Mouse (Mus musculus): ENCODE measurements around the gene Ovol2.

Ovol2 gene

DNA sequence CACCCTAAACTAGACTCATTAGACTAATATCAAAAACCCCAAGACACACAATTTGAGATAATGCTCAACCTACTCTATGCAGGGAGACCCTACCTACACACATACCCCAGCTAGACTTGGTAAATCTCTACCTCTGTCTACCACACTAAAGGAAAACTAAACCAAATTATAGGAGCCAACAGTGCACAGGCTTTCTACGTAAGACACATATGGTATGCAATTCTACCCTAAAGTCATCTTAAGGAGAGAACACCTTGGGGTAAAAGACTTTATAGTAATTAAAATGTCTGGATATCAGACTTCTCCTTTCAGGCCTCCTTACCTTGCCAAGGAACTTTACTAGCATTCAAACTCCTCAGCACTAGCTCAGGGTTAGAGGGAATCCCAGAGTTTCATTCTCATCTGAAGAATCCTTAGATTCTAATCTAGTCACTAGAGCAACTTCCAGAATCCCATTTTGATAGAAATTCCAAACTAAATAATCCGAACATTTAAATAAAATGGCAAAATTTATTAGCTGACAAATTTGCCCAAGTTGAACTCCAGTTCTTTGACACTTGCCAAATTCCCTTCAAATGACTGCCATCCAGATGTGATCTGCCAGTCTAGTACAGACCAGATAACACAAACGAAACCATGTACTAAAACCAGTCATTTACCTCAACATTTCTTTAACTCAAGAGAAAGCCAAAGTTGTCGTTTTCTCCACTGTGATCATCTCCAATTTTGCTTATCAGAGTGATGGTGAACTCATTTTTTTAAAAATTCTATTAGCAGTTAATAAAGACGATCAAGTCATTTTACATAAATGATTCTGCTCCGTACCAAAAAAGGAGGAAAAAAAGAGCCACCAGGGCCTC lies 63.3 kb downstream of the Ovol2 start:
- DNase-seq (ENCODE audit: low spot score in 2 of 2), result no peak

GRCm38 (mm10) chr2:144267731-144268015 lies 64.3 kb downstream of the Ovol2 start:
- no peak for DNase-seq (ENCODE audit: low spot score in 2 of 2)

DNA sequence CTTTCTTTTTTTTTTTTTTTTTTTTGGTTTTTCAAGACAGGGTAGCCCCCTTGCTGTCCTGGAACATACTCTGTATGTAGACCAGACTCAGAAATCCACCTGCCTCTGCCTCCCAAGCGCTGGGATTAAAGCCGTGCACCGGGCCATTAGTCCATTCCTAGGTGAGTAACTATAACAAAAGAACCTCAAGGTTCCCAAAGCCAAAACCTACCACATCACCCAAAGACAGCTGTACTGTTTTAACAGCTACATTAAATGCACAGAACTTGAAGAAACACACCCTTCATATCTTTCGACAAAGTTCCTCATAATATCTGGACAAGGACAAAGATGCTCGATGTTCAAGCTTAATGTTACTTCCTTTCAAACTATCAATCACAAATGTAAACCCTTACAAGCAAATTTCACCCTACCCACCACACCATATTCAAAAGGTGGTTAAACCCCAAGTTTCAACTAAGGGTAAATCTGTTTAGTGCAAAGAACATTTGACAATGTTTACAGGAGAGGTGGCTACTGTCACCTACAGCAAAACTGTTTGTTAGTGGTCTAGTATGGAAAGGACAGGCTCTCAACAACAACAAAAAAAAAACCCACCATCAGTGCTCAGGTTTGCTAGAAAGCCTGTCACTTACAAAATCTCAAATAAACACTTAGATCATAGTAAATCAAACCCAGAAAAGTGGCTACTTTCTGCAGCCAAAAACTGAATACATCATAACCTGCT lies 64.8 kb downstream of the Ovol2 start:
- no peak for DNase-seq (ENCODE audit: low spot score in 2 of 2)

- no peak for DNase-seq (ENCODE audit: low spot score in 2 of 2)
These were observed 65.8 kb downstream of the Ovol2 start for GRCm38 (mm10) chr2:144265916-144266683.

DNA sequence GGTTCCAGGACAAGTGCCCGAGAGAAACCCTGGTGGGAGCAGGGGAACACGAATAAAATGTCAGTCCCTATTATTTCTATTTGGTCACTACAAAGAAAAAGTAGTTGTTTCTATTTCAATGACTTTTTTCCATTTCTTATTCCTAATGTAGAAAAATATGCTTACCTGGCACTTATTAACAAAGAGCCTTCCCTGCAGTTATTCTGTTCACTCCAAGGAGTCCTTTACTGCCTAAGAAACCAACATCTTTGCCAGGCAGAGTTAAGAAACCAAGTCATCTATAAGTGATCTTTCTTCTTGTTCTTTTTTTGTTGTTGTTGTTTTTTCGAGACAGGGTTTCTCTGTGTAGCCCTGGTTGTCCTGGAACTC lies 66.8 kb downstream of the Ovol2 start:
- no peak for DNase-seq (ENCODE audit: low spot score in 2 of 2)

GRCm38 (mm10) chr2:144264398-144265119 lies 67.4 kb downstream of the Ovol2 start:
- no peak for DNase-seq (ENCODE audit: low spot score in 2 of 2)

DNA sequence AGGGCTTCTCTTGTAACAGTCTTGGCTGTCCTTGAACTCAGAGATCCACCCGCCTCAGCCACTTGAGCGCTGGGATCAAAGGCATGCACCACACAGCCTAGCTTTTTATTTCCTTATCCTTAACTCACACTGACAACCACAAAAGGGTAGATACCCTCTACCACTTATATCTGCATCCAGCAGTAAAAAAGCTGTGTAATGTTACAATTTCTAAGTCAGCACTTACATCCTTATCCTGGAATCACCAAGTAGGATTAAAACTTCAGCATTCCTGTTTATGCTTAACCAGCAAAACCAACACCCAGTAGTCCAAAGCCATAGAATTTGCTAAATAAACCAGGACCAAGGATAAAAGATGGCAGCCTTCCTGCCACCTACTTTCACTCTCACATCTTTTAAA lies 69.1 kb downstream of the Ovol2 start:
- DNase-seq (ENCODE audit: low spot score in 2 of 2), result no peak

Data from cerebellum, postnatal 4 days (tissue).